Mouse (Mus musculus): ENCODE data around the gene Platr17. TPM values are rescaled to one million over a fixed set of nuclear protein-coding genes. Genes with fewer than 3 reads are reported as not detected.
"Not testable (repeated sequence)": the region's sequence is repeated elsewhere in the genome, so short reads cannot be mapped to it uniquely, and the experiment has no call there.

Gene Platr17
- total RNA-seq, 2 experiments from 2014 or later: not detected

DNA sequence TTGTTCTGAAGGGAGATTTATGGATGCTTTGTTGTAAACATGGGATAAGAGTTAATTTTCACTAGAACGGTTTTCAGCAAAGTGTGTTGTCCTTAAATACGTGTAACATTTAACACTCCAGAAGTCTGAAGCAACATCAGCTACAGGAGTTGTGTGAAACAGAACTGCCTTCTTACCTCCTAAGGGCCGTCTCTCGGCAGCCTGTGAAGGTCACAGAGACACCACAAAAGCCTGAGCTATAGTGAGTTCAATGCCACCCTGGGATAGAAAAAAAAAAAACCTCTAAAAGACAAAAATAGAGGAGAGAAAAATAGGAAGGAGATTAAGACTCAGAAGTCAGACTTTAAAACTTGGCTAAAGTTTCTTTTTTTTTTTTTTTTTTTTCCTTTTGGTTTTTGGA, 2.9 kb upstream of the Platr17 start:
- no peak for DNase-seq (ENCODE audit: low spot score in 2 of 2)

DNA sequence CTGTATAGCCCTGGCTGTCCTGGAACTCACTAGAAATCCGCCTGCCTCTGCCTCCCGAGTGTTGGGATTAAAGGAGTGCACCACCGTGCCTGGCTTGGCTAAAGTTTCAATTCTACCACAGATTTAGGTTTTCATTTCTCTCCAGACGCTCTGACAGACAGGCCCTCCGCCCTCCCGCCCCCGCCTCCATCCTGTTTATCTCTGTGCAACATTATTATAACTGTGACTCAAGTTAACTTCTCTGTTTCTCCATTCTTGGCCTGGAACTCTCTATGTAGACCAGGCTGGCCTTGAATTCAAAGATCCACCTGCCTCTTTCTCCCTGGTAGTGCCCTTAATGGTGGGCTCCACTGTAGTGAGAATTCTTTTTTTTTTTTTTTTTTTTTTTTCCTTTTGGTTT, 2.4 kb upstream of the Platr17 start:
- no peak for DNase-seq (ENCODE audit: low spot score in 2 of 2)

DNA sequence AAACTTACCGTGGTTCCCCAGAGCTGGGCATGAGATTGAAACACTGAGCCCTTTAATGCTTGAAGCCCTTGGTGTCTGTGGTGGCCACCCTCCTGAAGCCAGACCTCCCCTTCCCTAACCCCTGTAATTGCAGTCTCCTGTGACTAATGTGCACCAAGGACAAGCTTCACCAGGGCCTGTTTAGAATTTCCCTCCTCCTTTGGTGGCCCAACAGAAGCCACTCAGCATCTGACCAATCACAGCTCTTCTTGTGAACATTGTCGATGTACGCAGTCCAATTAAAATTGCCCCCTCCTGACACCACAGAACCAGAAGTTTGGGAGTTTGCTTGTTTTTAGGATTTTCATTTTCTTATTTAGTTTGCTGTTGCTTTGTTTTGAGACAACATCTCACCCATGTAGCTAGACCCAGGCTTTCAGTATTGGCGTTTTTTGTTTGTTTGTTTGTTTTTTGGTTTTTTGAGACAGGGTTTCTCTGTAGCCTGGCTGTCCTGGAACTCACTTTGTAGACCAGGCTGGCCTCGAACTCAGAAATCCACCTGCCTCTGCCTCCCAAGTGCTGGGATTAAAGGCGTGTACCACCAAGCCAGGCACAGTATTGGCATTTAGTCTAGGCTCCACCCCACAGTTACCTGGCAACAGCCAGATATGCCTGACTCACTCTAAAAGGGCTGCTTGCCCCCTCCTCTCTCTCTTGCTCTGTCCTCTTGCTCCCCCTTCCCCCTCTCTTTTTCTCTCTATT, 854 bp upstream of the Platr17 start:
- DNase-seq (ENCODE audit: low spot score in 2 of 2): not testable (repeated sequence)

DNA sequence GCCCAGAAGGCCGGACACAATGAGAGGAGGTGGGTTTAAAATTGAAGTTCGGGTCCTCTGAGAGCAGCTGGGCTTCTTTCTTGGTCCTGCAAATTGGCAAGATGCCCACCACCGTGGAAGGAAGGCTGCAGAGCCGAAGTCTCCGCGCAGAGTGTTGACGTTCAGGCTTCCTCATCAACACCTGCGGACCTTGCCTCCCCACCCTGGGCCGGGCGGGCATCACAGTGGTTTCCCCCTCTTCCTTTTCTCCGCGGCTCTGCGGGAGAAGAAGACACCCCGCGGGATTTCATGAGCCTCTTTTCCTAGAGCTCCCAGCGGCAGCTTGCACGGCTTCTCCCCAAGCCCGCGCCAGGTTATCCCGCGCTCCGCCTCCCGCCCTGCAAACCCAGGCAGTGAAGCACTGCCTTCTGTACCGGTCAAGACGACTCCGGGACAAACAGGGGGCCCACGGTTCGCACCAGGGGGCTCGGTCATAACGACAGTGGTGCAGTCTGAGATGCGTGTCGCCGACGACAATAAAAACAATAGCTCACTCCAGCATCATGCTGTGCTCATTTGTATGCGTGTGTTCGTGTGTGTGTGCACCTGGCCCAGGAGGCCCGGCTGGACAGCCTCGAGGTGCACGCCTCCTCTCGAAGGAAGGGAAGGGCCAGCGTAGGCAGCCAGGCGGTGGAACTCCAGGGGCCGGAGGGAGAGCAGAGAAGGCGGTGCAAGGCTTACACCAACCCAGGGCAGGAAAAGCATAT, 3.6 kb downstream of the Platr17 start:
- peak in 1 of 2 experiments; percentile 56 for DNase-seq (ENCODE audit: low spot score in 2 of 2)

DNA sequence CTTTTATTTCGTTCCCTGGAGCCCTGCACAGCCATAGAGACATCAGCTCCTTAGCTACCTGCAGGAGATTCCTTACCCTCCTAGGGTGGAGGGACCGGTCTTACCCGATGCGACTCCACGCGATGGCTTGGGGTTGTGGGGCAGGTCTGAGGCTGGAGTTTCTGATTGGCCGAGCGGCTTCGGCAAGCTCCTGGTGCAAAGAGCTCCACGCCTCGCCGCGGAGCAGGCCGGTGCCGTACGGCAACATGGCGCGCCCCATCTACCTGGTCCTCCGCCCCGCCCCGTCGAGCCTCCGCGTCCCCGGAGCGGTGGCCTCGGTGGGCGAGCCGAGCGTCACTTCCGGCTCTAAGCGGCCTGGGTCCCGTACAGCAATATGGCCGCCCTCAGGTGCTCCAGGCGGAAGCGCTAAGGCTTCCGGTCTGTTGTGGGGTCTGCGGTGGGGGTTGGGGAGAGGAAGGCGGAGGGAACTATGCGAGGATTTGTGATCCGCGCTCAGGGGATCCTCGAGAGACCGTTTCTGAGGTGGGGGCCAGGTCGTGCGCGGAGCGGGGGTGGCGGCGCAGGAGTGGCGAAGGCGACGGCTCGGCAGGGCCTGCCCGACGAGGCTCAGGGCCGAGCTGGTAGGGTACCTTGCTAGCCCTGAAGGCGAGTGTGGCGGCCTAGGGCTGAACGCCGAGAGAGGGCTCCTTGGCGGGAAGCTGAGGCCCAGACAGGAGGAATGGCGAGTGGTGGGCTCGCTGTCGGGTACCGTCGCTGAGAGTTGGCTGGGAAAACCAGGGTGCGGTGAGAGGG, 4.3 kb downstream of the Platr17 start, which contains the start of gene Daxx:
Gene Daxx, plus strand, starts transcription at position 338 of the 792 bp plus-strand sequence.
- peak; percentile 97 to 99 for DNase-seq (ENCODE audit: low spot score in 2 of 2)

DNA sequence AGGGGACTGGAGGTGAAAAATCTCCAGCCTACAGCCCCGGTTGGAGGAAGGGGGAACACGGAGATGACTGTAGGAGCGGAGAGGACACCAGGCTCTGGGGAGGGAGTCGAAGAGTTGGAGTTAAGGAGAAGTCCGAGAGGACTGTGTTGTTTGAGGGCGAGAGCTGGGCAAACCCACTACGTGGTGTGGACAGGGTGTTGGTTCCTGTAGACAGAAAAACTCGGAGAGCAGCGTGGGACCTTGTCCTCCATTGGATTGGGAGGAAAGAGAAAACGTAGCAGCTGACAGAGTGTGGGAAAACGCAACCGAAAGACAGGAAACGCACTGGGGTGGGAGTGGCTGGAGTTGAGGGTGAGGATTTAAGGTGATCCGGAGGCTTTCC, 4.9 kb downstream of the Platr17 start:
- peak; percentile 46 to 55 for DNase-seq (ENCODE audit: low spot score in 2 of 2)

DNA sequence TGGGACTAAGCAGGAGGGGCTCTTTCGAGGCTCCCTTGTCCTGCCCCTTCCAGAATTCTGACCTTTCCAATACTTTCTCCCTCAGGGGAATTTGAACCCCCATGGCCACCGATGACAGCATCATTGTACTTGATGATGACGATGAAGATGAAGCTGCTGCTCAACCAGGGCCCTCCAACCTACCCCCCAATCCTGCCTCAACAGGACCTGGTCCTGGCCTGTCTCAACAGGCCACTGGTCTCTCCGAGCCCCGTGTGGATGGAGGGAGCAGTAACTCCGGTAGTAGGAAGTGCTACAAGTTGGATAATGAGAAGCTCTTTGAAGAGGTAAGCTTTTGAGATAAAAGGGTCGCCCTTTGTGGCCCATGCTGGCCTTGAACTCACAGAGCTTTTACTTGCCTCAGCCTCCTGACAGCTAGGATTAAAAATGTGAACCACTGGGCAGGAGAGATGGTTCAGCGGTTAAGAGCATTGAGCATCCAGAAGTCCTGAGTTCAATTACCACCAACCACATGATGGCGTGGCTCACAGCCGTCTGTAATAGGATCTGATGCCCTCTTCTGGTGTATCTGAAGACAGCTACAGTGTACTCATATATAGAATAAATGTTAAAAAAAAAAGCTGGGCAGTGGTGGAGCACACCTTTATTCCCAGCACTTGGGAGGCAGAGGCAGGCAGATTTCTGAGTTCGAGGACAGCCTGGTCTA, 5.6 kb downstream of the Platr17 start:
- no peak for DNase-seq (ENCODE audit: low spot score in 2 of 2)

DNA sequence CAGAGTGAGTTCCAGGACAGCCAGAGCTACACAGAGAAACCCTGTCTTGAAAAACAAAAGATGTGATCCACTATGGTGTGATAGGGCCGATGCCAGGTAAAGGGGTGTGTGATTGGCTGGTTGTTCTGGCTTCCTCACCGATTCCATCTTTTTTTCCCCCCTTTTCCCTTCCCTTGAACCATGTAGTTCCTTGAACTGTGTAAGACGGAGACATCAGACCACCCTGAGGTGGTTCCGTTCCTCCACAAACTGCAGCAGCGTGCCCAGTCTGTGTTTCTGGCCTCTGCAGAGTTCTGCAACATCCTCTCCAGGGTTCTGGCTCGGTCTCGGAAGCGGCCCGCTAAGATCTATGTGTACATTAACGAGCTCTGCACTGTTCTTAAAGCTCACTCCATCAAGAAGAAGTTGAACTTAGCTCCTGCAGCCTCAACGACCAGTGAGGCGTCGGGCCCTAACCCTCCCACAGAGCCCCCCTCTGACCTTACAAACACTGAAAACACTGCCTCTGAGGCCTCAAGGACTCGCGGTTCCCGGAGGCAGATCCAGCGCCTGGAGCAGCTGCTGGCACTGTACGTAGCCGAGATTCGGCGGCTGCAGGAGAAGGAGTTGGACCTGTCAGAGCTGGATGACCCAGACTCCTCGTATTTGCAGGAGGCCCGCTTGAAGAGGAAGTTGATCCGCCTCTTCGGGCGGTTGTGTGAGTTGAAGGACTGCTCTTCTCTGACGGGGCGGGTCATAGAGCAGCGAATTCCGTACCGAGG, 6.3 kb downstream of the Platr17 start:
- DNase-seq (ENCODE audit: low spot score in 2 of 2): no peak

DNA sequence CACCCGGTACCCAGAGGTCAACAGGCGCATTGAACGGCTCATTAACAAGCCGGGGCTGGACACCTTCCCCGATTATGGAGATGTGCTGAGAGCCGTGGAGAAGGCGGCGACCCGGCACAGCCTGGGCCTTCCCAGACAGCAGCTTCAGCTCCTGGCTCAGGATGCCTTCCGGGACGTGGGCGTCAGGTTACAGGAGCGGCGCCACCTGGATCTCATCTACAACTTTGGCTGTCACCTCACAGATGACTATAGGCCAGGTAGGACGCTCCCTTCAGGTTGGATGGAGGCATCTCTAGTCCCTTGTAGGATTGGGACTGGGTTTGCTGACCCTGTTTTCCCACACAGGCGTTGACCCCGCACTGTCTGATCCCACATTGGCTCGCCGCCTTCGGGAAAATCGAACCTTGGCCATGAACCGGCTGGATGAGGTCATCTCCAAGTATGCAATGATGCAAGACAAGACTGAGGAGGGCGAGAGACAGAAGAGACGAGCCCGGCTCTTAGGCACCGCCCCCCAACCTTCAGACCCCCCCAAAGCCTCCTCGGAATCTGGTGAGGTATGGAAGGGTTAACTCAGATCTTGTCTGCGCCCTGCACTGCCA, 7.0 kb downstream of the Platr17 start:
- no peak for DNase-seq (ENCODE audit: low spot score in 2 of 2)

DNA sequence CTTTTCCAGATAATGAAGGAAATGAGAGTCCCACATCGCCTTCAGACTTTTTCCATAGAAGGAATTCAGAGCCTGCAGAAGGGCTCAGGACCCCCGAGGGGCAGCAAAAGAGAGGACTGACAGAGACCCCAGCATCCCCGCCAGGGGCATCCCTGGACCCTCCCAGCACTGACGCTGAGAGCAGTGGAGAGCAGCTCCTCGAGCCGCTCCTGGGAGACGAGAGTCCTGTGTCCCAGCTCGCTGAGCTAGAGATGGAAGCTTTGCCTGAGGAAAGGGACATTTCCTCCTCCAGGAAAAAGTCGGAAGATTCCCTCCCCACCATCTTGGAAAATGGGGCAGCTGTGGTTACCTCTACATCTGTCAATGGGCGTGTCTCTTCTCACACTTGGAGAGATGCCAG, 8.3 kb downstream of the Platr17 start:
- DNase-seq (ENCODE audit: low spot score in 2 of 2): no peak

DNA sequence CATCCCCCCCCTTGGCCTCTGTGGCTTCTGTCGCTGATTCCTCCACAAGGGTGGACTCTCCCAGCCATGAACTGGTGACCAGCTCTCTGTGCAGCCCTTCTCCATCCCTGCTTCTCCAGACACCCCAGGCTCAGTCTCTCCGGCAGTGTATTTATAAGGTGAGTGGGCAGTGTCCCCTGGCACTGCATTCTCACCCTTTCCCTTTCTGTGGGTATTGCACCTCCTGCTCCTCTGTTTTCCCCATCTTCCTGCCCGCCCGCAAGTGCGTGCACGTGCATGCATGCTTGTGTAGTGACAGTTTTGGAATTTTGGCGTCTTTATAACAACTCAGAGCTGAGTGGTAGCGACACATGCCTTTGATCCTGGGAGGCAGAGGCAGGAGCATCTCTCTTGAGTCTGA, 9.0 kb downstream of the Platr17 start:
- DNase-seq (ENCODE audit: low spot score in 2 of 2): peak in 1 of 2 experiments; percentile 23

DNA sequence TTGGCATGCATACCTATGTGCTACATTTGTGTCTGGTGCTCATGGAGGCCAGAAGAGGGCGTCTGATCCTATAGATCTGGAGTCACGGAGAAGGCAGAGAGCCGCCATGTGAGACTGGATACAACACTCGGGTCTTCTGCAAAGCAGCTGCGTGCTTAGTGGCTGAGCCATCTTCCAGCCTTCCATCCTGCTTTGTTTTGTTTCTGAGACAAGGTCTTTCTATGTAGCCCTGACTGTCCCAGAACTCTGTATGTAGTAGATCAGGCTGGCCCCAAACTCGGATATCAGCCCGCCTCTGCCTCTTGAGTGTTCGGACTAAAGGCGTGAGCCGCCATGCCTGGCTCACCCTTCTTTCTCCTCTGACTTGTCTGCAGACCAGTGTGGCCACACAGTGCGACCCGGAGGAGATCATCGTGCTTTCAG, 10.0 kb downstream of the Platr17 start:
- peak in 1 of 2 experiments; percentile 29 for DNase-seq (ENCODE audit: low spot score in 2 of 2)

DNA sequence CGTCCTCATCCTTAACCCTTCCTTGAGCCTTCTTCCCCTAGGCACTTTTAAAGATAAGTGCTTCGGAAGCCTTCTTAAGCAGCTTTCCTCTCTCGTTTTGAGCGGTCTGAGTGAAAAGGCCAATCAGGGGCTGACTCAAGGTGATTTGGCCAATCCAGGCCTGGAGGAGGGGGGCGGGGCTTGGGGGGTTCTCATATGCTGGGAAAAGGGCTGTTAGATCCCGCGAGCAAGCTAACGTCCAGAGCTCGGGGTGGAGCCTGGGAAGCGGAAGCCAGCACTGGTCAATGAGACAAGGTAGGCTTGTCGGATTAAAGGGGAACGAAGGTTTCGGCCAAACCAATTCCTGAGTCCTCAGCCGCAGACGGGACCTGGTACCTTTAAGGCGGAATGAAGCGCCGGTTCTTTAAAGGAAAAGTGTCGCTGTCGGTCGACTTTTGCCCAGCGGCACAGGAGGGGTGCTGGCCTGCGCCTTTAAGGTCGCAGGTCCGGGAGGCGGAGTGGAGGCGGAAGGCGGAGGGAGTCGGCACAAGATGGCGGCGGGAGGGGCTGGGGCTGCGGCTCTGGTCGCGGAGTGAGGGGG, 10.8 kb downstream of the Platr17 start, which contains the start of the genes Tapbp and Zbtb22:
Gene Tapbp, plus strand, starts transcription at position 229 of the 580 bp plus-strand sequence.
Gene Zbtb22, plus strand, starts transcription at position 234 of the 580 bp plus-strand sequence.
- DNase-seq (ENCODE audit: low spot score in 2 of 2): peak; percentile 87 to 89

DNA sequence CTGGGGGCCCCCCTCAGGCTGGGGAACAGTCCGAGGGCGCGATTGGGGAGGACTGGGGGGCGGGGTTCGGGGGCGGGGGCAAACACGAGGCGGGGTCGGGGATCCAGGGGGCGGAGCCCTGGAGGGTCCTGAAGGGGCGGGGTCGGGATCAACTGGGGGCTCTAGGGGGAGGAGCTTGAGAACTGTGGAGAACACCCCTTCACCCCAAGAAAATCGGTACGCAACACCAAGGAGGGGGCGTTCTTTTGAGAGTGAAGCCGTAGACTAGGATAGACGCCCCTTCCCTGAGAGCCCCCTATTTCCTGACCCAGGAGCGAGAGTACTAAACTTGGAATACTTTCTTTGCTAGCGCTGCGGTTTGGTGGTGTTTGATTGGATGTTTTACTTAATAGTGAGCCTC, 11.4 kb downstream of the Platr17 start:
- DNase-seq (ENCODE audit: low spot score in 2 of 2): no peak

DNA sequence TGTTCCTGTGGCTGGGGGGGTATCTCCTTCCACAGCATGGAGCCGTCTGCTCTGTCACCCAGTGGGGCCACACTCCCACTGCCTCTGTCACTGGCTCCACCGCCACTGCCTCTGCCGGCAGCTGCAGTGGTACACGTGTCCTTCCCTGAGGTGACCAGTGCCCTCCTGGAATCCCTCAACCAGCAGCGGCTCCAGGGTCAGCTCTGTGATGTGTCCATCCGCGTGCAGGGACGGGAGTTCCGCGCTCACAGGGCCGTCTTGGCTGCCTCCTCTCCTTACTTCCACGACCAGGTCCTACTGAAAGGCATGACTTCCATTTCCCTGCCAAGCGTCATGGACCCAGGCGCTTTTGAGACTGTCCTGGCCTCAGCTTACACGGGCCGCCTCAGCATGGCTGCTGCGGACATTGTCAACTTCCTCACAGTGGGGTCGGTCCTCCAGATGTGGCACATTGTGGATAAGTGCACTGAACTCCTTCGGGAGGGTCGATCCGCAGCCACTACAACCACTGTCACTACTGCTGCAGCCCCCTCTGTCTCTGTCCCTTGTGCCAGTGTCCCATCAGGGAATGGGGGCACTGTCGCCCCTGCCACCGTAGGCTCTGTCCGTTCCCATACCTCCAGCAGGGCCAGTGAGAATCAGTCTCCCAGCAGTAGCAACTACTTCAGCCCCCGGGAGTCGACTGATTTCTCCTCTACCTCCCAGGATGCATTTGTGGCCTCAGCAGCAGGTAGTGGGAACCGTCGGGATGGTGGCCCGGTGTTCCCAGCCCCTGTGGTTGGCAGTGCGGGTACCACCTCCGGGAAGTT, 12.1 kb downstream of the Platr17 start:
- peak in 1 of 2 experiments; percentile 32 for DNase-seq (ENCODE audit: low spot score in 2 of 2)

DNA sequence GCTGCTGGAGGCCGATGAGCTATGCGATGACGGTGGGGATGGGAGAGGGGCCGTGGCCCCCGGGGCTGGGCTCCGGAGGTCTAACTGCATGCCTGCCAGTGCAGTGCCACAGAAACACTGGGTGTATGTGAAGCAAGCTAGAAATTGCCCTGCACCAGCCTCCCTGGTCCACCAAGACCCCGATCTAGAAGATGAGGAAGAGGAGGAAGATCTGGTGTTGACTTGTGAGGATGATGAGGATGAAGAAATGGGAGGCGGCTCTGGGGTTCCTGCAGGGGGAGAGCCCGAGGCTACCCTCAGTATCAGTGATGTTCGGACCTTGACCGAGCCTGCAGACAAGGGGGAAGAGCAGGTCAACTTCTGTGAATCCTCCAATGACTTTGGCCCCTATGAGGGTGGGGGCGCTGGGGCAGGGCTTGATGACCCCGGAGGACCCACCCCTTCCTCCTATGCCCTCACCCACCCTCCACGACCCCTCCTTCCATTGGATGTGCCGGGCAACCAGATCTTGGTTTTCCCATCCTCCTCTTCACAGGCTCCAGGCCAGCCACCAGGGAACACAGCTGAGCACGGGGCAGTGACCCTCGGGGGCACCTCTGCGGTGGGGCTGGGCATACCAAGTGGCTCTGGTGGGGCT, 12.8 kb downstream of the Platr17 start:
- peak in 1 of 2 experiments; percentile 27 for DNase-seq (ENCODE audit: low spot score in 2 of 2)

DNA sequence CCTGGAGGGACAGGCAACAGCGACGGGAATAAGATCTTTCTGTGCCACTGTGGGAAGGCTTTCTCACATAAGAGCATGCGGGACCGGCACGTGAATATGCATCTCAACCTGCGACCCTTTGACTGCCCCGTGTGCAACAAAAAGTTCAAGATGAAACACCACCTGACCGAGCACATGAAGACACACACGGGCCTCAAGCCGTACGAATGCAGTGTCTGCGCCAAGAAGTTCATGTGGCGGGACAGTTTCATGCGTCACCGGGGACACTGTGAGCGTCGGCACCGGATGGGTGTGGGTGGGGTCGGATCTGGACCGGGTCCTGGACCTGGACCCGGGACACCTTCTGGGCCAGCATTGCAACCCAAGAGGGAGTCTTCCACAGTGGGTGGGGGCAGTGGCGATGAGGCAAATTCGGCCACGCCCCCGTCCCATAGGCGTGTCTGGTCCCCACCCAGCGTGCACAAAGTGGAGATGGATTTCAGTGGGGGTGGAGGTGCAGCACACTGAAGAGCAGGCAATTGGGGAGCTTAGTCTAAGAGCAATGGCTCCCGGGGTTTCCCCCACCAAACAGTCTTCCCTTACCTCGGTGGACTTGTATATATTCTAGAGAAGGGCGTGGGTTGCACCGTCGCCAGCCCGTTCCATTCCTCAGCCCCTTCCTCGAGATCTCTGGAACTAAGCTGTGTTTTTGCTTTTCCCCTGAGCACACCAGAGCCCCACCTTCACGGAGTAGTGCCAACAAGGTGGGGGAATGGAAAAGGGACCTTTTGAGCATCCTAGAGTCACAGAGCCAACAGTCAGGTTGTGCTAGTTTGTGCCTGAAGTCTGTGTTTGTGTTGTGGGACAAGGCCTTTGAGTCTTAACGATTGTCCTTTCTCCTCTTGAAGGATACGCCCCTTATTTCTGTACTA, 13.6 kb downstream of the Platr17 start:
- DNase-seq (ENCODE audit: low spot score in 2 of 2): peak in 1 of 2 experiments; percentile 41

All from adrenal gland, adult 18-20 months (tissue).